Mouse (Mus musculus) lung, embryonic 15.5 days (tissue): ENCODE results near the gene Rpl13a. TPM values are rescaled to one million over a fixed set of nuclear protein-coding genes. Genes with fewer than 3 reads are reported as not detected.
A peak's percentile ranks its signal among the peaks of the same experiment; 100 is the strongest.
"Not testable (repeated sequence)": the region's sequence is repeated elsewhere in the genome, so short reads cannot be mapped to it uniquely, and the experiment has no call there.

Source experiments
- ATAC-seq: fragments of 200-750 bp; cut with Nextera tagmentation; 2 replicates; pipeline ENCODE4 v1.8.0; 2017; ENCODE audit warnings: moderate number of reproducible peaks, borderline replicate concordance; ENCODE audit not compliant: low FRiP score, low TSS enrichment; ENCODE audit errors: extremely low read depth
- H3K27ac ChIP-seq: fragments of 300-500 bp; sonication (generic); 2 replicates; pipeline ENCODE4 v1.5.1; 2015; ENCODE audit warnings: moderate library complexity, mild to moderate bottlenecking, inconsistent platforms
- H3K27me3 ChIP-seq: fragments of 300-500 bp; sonication (generic); 2 replicates; pipeline ENCODE4 v1.6.1; 2015; ENCODE audit warnings: inconsistent platforms
- H3K36me3 ChIP-seq: fragments of 300-500 bp; sonication (generic); 2 replicates; pipeline ENCODE4 v1.6.1; 2015; ENCODE audit warnings: inconsistent platforms
- H3K4me1 ChIP-seq: fragments of 300-500 bp; sonication (generic); 2 replicates; pipeline ENCODE4 v1.6.1; 2015; ENCODE audit warnings: inconsistent platforms
- H3K4me2 ChIP-seq: fragments of 300-500 bp; sonication (generic); 2 replicates; pipeline ENCODE4 v1.6.1; 2015; ENCODE audit warnings: inconsistent platforms, mild to moderate bottlenecking, moderate library complexity
- H3K4me3 ChIP-seq: fragments of 300-500 bp; sonication (generic); 2 replicates; pipeline ENCODE4 v1.5.1; 2015; ENCODE audit warnings: mild to moderate bottlenecking, inconsistent platforms
- H3K9ac ChIP-seq: fragments of 300-500 bp; sonication (generic); 2 replicates; pipeline ENCODE4 v1.6.1; 2015; ENCODE audit warnings: inconsistent platforms
- H3K9me3 ChIP-seq: fragments of 300-500 bp; sonication (generic); 2 replicates; pipeline ENCODE4 v1.6.1; 2016; ENCODE audit warnings: inconsistent platforms
- WGBS: fragments of 180-500 bp; shearing (Covaris S2); methylation state at CpG from one replicate; pipeline ENCODE4 v1.1.7; 2015; 5-methylcytosine and 5-hydroxymethylcytosine counted together
- polyA plus RNA-seq: library from polyadenylated mRNA; unstranded; fragments of >200 nt; fragmentation: Nextera tagmentation; extraction: Ambion mirVana; gene quantifications from 2 replicates; pipeline ENCODE4 v1.2.1, GENCODE M21; 2015

The Rpl13a gene
- polyA plus RNA-seq = 1,187 and 1,308 TPM in 2 replicates

DNA sequence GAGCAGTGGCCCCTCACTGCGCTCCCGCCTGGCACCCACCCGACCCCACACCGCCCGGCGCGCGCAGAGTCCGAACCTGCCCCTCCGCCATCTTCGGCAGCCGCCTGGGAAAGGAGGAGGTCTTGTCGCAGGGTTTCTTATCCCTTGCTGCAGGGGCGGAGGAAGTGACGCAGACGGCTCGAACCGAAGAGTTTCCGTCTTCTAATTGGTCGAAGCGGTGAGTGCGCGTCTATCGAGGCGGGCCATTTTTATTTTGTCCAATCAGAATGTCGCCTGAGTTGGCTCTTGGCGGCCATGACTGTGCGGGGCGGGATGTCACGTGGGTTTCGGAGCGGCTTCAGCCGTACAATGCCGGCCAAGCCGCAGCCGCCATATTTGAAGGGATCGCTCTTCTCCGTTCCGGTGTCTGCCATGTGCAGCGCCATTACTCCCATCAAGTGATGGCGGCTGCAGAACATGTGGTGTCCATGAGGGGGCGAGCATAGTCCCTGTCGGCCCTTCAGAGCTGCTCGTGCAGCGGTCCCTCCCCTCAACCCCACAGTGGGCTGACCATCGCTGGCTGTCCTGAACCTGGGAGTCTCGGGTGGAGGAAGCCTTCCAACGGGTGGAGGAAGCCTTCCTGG, at the start of gene Rpl13a:
Rpl13a (minus strand) TSS at position 138 of the 623 bp plus-strand sequence.
- peaks cover 25% of the 10 kb centered on the region for H3K36me3 ChIP-seq
- under 1% methylated on average over 48 of the region's 48 CpGs for WGBS
- no peaks in the 10 kb centered on the region for H3K27me3 ChIP-seq
- H3K4me3 ChIP-seq = peak within 1 kb of the TSS; percentile 90
- H3K4me2 ChIP-seq = peak within 1 kb of the TSS; percentile 81
- no peaks in the 10 kb centered on the region for H3K9me3 ChIP-seq
- ATAC-seq = peak; percentile 93
- H3K4me1 ChIP-seq = peaks cover 37% of the 10 kb centered on the region
- H3K9ac ChIP-seq = peak within 1 kb of the TSS; percentile 99
- H3K27ac ChIP-seq = peak within 1 kb of the TSS; percentile 88

DNA sequence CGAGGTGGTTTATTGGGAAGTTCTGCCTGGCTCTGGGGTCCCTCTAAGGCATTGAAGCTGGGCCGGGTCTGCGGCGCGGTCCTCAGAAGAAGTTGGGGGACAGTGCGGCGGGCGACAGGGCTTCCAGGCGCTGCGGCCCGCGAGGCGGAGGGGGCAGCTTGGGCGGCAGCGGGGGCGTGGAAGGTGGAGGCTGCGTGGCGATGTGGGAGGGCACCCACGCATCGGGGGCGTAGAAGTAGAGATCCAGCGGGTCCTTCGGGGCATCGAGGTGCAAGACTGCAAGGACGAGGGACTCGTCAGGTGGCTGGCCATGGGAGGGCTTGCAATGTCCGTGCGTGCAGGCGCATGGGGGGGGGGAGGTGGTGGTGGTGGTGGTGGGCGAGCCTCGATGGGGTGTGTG, 47.8 kb upstream of the Rpl13a start:
- H3K9ac ChIP-seq = no peak overlapping the region
- H3K27ac ChIP-seq = no peak overlapping the region
- peak overlapping the region; percentile 9; the same call in 1 of the 2 replicates for H3K4me3 ChIP-seq
- peaks cover 95% of the 10 kb centered on the region for H3K27me3 ChIP-seq
- 4% methylated on average over 31 of the region's 31 CpGs for WGBS
- no peaks in the 10 kb centered on the region for H3K36me3 ChIP-seq
- H3K4me1 ChIP-seq = 0 out of 2 replicates have a peak, but pooled peaks cover 10% of the 10 kb centered on the region
- no peak for ATAC-seq
- no peak overlapping the region for H3K4me2 ChIP-seq
- H3K9me3 ChIP-seq = no peaks in the 10 kb centered on the region

DNA sequence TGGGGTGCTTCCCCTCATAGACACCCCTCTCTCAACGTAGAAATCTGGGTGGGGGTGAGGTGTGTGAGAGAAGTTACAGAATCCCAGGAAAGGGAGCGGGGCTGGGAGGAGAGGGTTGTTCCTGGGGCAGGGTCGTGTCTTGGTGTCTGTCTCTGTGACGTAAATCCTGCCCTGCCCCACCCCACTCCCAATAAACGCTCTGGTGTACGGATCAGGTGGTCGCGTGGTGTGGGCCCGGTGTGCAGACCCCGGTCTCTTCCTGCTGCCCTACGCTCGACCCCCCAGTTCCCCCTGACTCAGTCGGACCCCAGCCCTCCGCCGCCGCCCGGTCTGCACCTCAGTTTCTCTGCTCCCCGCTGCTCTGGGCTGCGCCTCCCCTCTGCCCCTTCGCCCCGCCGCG, 47.4 kb upstream of the Rpl13a start:
- WGBS = 2% methylated on average over 23 of the region's 23 CpGs
- ATAC-seq = no peak
- no peak overlapping the region for H3K9ac ChIP-seq

DNA sequence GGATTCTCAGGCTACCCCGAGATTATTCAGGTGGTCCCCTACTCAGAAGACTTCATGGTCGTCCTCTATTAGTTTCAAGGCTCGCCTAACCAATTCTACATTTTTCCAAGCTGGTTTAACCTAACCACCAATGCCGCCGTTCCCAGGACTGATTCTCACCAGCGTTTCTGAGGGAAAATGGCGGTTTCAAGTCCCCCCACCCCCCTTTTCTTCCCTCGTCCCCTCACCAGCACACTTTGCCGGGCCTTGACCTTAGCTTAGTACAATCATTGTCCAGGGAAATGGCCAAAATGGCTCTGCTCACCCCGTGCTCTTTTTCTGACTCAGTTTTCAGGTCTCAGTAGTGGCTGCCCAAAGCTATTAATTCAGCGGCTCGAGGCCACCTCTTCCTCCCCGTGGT, 46.8 kb upstream of the Rpl13a start:
- no peaks in the 10 kb centered on the region for H3K36me3 ChIP-seq
- no peak overlapping the region for H3K4me3 ChIP-seq
- peaks cover 94% of the 10 kb centered on the region for H3K27me3 ChIP-seq
- no peak overlapping the region for H3K27ac ChIP-seq
- H3K9me3 ChIP-seq = no peaks in the 10 kb centered on the region
- H3K4me2 ChIP-seq = no peak overlapping the region
- WGBS = 5% methylated on average over 13 of the region's 13 CpGs
- H3K4me1 ChIP-seq = 0 out of 2 replicates have a peak, but pooled peaks cover 9% of the 10 kb centered on the region
- no peak overlapping the region for H3K9ac ChIP-seq
- ATAC-seq = no peak

More for the DNA sequence above, 47.4 kb upstream of the Rpl13a start:
- H3K36me3 ChIP-seq = no peaks in the 10 kb centered on the region
- H3K27me3 ChIP-seq = peaks cover 95% of the 10 kb centered on the region
- H3K9me3 ChIP-seq = no peaks in the 10 kb centered on the region
- H3K4me2 ChIP-seq = no peak overlapping the region
- no peak overlapping the region for H3K27ac ChIP-seq
- H3K4me3 ChIP-seq = peak overlapping the region; percentile 9; the same call in 1 of the 2 replicates
- 0 out of 2 replicates have a peak, but pooled peaks cover 9% of the 10 kb centered on the region for H3K4me1 ChIP-seq

DNA sequence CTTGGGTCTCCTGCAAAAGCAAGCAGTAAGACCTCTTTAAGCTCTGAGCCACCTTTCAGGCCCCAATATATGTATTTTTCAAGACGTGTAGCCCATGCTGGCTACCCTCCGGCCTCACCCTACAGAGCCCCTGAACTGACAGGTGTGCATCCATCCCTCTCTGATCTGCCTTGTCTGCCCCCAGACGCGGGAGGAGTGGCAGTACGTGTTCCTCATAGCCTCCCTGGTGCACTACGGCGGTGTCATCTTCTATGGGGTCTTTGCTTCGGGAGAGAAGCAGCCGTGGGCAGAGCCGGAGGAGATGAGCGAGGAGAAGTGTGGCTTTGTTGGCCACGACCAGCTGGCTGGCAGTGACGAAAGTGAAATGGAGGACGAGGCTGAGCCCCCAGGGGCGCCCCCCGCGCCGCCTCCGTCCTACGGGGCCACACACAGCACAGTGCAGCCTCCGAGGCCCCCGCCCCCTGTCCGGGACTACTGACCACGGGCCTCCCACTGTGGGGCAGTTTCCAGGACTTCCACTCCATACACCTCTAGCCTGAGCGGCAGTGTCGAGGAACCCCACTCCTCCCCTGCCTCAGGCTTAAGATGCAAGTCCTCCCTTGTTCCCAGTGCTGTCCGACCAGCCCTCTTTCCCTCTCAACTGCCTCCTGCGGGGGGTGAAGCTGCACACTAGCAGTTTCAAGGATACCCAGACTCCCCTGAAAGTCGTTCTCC, 46.2 kb upstream of the Rpl13a start:
- Histone ChIP-seq H3K4me2 (peak overlapping the region; percentile 23), H3K9ac (no peak overlapping the region), H3K36me3 (no peaks in the 10 kb centered on the region), H3K27ac (no peak overlapping the region), H3K4me3 (0 out of 2 replicates have a peak overlapping the region, but pooled peaks have one; percentile 9), H3K9me3 (peaks cover 2% of the 10 kb centered on the region; the same call in 1 of the 2 replicates), H3K27me3 (peaks cover 94% of the 10 kb centered on the region), H3K4me1 (0 out of 2 replicates have a peak, but pooled peaks cover 9% of the 10 kb centered on the region)
- ATAC-seq = peak; percentile 44; the same call in 1 of the 2 replicates
- 6% methylated on average over 25 of the region's 29 CpGs for WGBS

DNA sequence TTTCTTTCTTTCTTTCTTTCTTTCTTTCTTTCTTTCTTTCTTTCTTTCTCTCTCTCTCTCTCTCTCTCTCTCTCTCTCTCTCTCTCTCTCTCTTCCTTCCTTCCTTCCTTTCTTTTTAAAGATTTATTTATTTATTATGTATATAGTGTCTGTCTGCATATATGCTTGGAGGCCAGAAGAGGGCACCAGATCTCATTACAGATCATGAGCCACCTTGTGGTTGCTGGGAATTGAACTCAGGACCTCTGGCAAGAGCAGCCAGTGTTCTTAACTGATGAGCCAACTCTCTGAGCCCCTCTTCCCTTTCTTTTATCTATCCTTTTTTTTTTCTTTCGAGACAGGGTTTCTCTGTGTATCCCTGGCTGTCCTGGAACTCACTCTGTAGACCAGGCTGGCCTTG, 45.2 kb upstream of the Rpl13a start:
- not testable (repeated sequence) for H3K36me3 ChIP-seq, ATAC-seq, H3K4me2 ChIP-seq, H3K27ac ChIP-seq, H3K4me1 ChIP-seq, H3K4me3 ChIP-seq, H3K9me3 ChIP-seq, H3K9ac ChIP-seq
- WGBS = 62% methylated on average over 1 of the region's 1 CpGs
- H3K27me3 ChIP-seq = peaks cover 94% of the 10 kb centered on the region

DNA sequence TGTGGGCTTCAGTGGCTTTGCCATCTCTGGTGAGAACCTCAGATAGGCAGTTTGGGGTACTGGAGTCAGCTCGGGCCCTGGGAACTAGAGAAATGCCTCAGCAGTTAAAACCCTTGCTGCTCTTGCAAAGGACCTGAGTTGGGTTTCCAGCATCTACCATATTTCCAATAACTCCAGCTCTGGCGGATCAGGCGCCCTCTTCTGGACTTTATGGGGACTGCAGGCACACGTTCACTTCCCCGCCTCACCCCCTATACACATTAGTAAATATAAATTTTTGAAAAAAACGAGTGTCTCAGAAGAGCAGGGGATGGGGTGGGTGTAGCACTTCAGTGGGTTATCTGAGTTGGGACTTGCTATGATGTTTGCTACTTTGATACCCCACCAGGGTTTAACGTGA, 44.4 kb upstream of the Rpl13a start:
- H3K4me2 ChIP-seq = no peak overlapping the region
- H3K4me3 ChIP-seq = no peak overlapping the region
- peaks cover 94% of the 10 kb centered on the region for H3K27me3 ChIP-seq
- H3K9me3 ChIP-seq = peaks cover 6% of the 10 kb centered on the region; the same call in 1 of the 2 replicates
- no peak overlapping the region for H3K9ac ChIP-seq
- H3K4me1 ChIP-seq = 0 out of 2 replicates have a peak, but pooled peaks cover 9% of the 10 kb centered on the region
- ATAC-seq = no peak
- H3K36me3 ChIP-seq = no peaks in the 10 kb centered on the region
- H3K27ac ChIP-seq = no peak overlapping the region
- WGBS = 60% methylated on average over 7 of the region's 7 CpGs

DNA sequence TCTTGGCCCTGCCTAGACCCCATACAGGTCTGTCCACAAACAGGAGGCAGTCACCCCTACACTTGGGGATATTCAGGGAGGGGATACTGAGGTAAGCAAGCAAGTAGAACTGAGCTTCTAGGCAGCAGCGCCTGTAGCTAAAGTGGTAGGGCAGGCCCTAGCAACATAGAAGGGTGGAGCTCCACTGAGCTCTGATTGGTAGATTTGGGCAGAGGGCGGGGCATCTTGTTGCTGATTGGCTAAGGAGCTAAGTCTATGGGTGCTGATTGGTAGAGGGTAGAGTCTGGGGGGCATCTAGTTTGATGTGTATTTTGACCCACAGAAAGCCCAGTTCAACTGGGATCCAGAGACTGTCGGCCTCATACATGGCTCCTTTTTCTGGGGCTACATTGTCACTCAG, 40.9 kb upstream of the Rpl13a start:
- Histone ChIP-seq H3K4me3 (no peak overlapping the region), H3K36me3 (no peaks in the 10 kb centered on the region), H3K27me3 (peaks cover 94% of the 10 kb centered on the region), H3K9me3 (peaks cover 6% of the 10 kb centered on the region; the same call in 1 of the 2 replicates), H3K4me2 (no peak overlapping the region), H3K27ac (no peak overlapping the region), H3K4me1 (no peaks in the 10 kb centered on the region), H3K9ac (no peak overlapping the region)
- ATAC-seq = no peak
- 90% methylated on average over 3 of the region's 3 CpGs for WGBS

DNA sequence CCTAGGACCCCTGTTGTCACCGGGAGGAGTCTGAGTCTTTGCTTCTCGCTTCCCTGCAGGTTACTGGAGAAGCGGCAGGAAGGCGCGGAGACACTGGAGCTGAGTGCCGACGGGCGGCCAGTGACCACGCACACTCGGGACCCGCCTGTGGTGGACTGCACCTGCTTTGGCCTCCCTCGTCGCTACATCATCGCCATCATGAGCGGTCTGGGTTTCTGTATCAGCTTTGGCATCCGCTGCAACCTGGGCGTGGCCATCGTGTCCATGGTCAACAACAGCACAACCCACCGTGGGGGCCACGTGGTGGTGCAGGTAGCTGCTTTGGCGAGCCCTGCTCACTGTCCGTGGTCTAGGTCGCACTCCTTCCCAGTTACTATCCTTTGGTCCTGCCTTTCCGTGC, 40.1 kb upstream of the Rpl13a start:
- WGBS = 7% methylated on average over 24 of the region's 24 CpGs
- H3K36me3 ChIP-seq = no peaks in the 10 kb centered on the region
- H3K9me3 ChIP-seq = peaks cover 6% of the 10 kb centered on the region; the same call in 1 of the 2 replicates
- H3K9ac ChIP-seq = no peak overlapping the region
- H3K27ac ChIP-seq = no peak overlapping the region
- H3K27me3 ChIP-seq = peaks cover 94% of the 10 kb centered on the region
- no peak overlapping the region for H3K4me3 ChIP-seq
- H3K4me1 ChIP-seq = peaks cover 6% of the 10 kb centered on the region
- H3K4me2 ChIP-seq = no peak overlapping the region
- no peak for ATAC-seq

DNA sequence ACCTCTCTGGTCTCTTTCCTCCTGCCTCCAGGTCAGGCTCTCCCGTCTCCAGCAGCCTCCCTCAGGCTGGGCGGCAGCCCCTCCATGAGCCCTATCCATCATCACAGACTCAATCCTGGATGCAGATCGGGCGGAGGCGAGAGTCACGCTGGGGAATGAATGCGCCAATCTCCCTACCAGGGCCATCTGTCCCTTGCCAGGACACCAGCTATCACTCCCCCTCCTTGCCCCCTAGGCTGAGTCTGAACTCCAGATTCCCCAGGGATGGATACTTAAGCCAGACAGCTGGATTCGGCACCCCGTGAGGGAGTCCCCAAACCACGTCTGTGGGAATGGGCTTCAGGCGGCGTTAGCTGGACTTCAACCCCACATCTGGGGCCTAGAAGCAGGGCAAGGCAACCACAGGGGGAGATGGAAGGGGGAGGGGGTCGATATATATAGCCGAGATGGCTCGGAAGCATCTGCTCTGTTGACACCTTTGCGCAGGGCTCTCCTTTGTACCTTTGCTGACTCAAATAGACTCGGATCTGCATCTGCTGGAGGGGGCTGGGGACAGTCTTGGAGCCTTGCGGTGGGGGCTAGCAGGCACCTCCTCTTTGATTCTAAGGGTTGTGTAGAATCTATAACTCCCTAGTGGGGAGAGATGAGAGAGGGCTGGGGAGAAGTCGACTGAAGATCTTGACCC, 39.3 kb upstream of the Rpl13a start:
- ATAC-seq = no peak

DNA sequence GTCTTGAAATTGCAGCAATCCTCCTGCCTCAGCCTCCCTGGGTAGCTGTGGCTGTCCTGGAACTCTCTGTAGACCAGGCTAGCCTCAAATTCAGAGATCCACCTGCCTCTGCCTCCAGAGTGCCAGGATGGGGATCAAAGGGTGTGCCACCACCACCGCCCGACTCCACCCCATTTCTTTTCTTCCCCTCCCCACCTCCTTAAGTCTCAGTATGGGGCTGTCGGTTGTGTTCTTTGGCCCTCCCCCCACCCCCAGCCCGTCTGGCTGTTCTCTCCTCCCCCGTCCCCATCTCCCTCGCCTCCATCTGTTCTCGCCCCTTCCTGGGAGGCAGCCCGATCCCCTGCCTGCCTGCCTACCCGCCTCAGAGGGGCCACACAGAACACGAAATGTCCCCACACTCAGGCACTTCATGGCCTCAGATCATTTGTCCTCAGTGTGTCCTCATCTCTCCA, 38.4 kb upstream of the Rpl13a start:
- no peak overlapping the region for H3K9ac ChIP-seq

More for the DNA sequence above, 39.3 kb upstream of the Rpl13a start:
- Histone ChIP-seq H3K4me3 (no peak overlapping the region), H3K36me3 (no peaks in the 10 kb centered on the region), H3K9me3 (peaks cover 6% of the 10 kb centered on the region; the same call in 1 of the 2 replicates), H3K27ac (no peak overlapping the region), H3K4me1 (peaks cover 7% of the 10 kb centered on the region), H3K27me3 (peaks cover 97% of the 10 kb centered on the region), H3K9ac (no peak overlapping the region), H3K4me2 (no peak overlapping the region)
- 3% methylated on average over 19 of the region's 19 CpGs for WGBS

More for the DNA sequence above, 38.4 kb upstream of the Rpl13a start:
- Histone ChIP-seq H3K36me3 (no peaks in the 10 kb centered on the region), H3K27me3 (peaks cover 95% of the 10 kb centered on the region), H3K4me1 (peaks cover 10% of the 10 kb centered on the region), H3K4me3 (no peak overlapping the region), H3K4me2 (no peak overlapping the region), H3K9me3 (peaks cover 6% of the 10 kb centered on the region; the same call in 1 of the 2 replicates), H3K27ac (no peak overlapping the region)
- WGBS = 26% methylated on average over 10 of the region's 10 CpGs
- no peak for ATAC-seq
